8 mouse cellular contexts compared by ENCODE assay signal in the genomic region with DNA sequence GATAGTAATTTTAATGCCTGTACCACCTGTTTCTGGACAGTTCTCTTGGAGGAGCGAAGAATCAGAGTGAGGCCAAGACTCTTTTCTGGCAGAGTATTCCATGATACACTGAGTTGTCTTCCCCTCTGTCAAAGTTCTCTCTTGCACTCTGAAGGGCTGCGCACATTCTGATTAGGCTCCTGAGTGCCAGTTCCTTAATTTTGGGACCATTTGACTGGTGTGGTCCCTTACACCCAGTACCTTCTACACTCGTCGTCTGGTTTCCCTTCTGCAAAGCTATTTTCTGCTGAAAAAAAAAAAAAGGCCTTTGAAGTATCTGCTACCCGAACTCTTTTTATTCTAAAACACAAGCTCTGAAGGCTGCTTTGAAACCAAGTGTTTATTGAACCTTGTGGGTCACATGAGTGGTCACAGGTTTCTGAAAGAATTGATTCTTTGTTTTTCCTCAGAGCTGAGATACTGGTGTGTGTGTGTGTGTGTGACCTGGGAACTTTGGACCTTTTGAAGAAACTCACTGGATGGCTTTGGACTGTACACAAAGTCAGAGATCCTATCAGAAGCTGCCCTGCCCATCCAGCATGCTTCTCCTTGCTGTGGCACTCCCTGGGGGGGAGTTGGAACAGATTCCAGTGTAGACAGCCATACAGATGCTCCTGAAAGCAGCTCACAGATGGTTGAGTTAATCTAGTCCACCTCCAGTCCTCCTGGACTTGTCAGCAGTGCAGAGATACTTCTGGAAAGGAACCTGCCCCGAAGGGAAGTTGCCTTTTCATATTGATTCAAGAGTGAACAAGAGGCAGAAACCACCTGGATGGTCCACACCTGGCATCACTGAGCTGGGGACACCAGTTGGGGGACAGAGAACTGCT. TPM values are rescaled to one million over a fixed set of nuclear protein-coding genes. Genes with fewer than 3 reads are reported as not detected.
DNase-seq lines count a peak whose midpoint lies in the region; ATAC-seq and TF ChIP-seq lines count a peak whose summit lies in the region.

No protein-coding gene starts in this region.

- 77% methylated on average over 6 of the region's 6 CpGs for WGBS in heart, embryonic 13.5 days
- WGBS in heart, embryonic 11.5 days (ENCODE audit: insufficient replicate concordance) = 77% methylated on average over 6 of the region's 6 CpGs
- WGBS in liver, postnatal 0 days (ENCODE audit: insufficient replicate concordance) = 62% methylated on average over 6 of the region's 6 CpGs

- no peak overlapping the region for H3K27ac ChIP-seq in heart, embryonic 13.5 days (replicated peaks)
- H3K27ac ChIP-seq in heart, embryonic 11.5 days (ENCODE audit: low read depth, low read length) = no peak overlapping the region
- H3K27ac ChIP-seq in liver, postnatal 0 days (ENCODE audit: low read depth) = peak overlapping the region; percentile 90

- no peaks in the 10 kb centered on the region for H3K27me3 ChIP-seq in heart, embryonic 13.5 days (replicated peaks)
- no peaks in the 10 kb centered on the region for H3K27me3 ChIP-seq in heart, embryonic 11.5 days (ENCODE audit: control insufficient read depth, insufficient read depth, low read length)
- no peaks in the 10 kb centered on the region for H3K27me3 ChIP-seq in liver, postnatal 0 days (ENCODE audit: insufficient read depth, low read length)

- no peak overlapping the region for H3K4me2 ChIP-seq in heart, embryonic 13.5 days
- H3K4me2 ChIP-seq in heart, embryonic 11.5 days = no peak overlapping the region
- H3K4me2 ChIP-seq in liver, postnatal 0 days (ENCODE audit: low read depth, low read length) = peak overlapping the region; percentile 85

- peak; percentile 87 for DNase-seq in brain, adult 2 months (ENCODE audit: low read depth, low spot score)
- DNase-seq in kidney, postnatal 25 days = peak; percentile 34 to 69
- peak; percentile 49 for DNase-seq in liver, postnatal 0 days
- DNase-seq in cerebellum, adult 8-10 months = no peak
- DNase-seq in thymus, postnatal 4 days = no peak
- no peak for DNase-seq in spleen, adult 12 weeks (ENCODE audit: low spot score)

- peak overlapping the region; percentile 93; the same call in 1 of the 2 replicates for H3K9ac ChIP-seq in heart, embryonic 13.5 days
- H3K9ac ChIP-seq in heart, embryonic 11.5 days (ENCODE audit: low read depth, low read length) = no peak overlapping the region
- H3K9ac ChIP-seq in liver, postnatal 0 days (replicated peaks) = peak overlapping the region; percentile 44; the same call in 1 of the 2 replicates

- H3K4me1 ChIP-seq in heart, embryonic 13.5 days = peaks cover 20% of the 10 kb centered on the region
- H3K4me1 ChIP-seq in heart, embryonic 11.5 days (ENCODE audit: control insufficient read depth, insufficient read depth, low read length) = peaks cover 5% of the 10 kb centered on the region
- H3K4me1 ChIP-seq in liver, postnatal 0 days (ENCODE audit: insufficient read depth) = peaks cover 20% of the 10 kb centered on the region

- no peak for TF ChIP-seq CTCF in liver, postnatal 0 days (IDR thresholded peaks at IDR 0.05; ENCODE audit: low read depth)

- H3K4me3 ChIP-seq in heart, embryonic 13.5 days = peak overlapping the region; percentile 75; the same call in 1 of the 2 replicates
- no peak overlapping the region for H3K4me3 ChIP-seq in heart, embryonic 11.5 days (ENCODE audit: low read depth, low read length)
- H3K4me3 ChIP-seq in liver, postnatal 0 days (ENCODE audit: low read depth, low read length) = no peak overlapping the region; the same call in 1 of the 2 replicates

- H3K36me3 ChIP-seq in heart, embryonic 13.5 days = peaks cover 51% of the 10 kb centered on the region
- peaks cover under 1% of the 10 kb centered on the region; the same call in 1 of the 2 replicates for H3K36me3 ChIP-seq in heart, embryonic 11.5 days (ENCODE audit: control insufficient read depth, insufficient read depth, low read length)
- peaks cover 15% of the 10 kb centered on the region for H3K36me3 ChIP-seq in liver, postnatal 0 days (replicated peaks; ENCODE audit: insufficient read depth, low read length)

- no peak for ATAC-seq in heart, embryonic 13.5 days (ENCODE audit: extremely low read depth, insufficient number of reproducible peaks, low FRiP score, low TSS enrichment)
- no peak for ATAC-seq in heart, embryonic 11.5 days (replicated peaks; ENCODE audit: insufficient number of reproducible peaks, low FRiP score, low TSS enrichment)
- ATAC-seq in liver, postnatal 0 days = peak; percentile 83

- peak; percentile 63; the same call in 1 of the 2 replicates for TF ChIP-seq EP300 in liver, postnatal 0 days (IDR thresholded peaks at IDR 0.05; ENCODE audit: low read depth)

- no peaks in the 10 kb centered on the region for H3K9me3 ChIP-seq in heart, embryonic 13.5 days
- no peaks in the 10 kb centered on the region for H3K9me3 ChIP-seq in heart, embryonic 11.5 days (replicated peaks; ENCODE audit: control insufficient read depth, low read length)
- H3K9me3 ChIP-seq in liver, postnatal 0 days (ENCODE audit: low read length) = no peaks in the 10 kb centered on the region

RNA-seq across cellular contexts. Expression of gene Hps4, which starts 1.4 kb away (rescaled TPM):
- polyA plus RNA-seq in heart, embryonic 13.5 days (2015; fragmentation: Nextera tagmentation; extraction: Ambion mirVana) = 18.5 and 19.2 TPM in 2 replicates
- polyA plus RNA-seq in heart, embryonic 11.5 days (2014; fragmentation: Nextera tagmentation; extraction: Ambion mirVana) = 19.3 and 21.4 TPM in 2 replicates
- polyA plus RNA-seq in liver, postnatal 0 days (2015; fragmentation: Nextera tagmentation; extraction: Ambion mirVana) = 11.5 and 12.5 TPM in 2 replicates

RNA-seq across cellular contexts. Expression of gene Srrd, which starts 1.5 kb away (rescaled TPM):
- polyA plus RNA-seq in heart, embryonic 13.5 days (2015; fragmentation: Nextera tagmentation; extraction: Ambion mirVana) = 24.0 and 25.8 TPM in 2 replicates
- 24.5 and 27.3 TPM in 2 replicates for polyA plus RNA-seq in heart, embryonic 11.5 days (2014; fragmentation: Nextera tagmentation; extraction: Ambion mirVana)
- 9.4 and 10.6 TPM in 2 replicates for polyA plus RNA-seq in liver, postnatal 0 days (2015; fragmentation: Nextera tagmentation; extraction: Ambion mirVana)

RNA-seq across cellular contexts. Expression of gene Gm6583, which starts 11.5 kb away (rescaled TPM):
- polyA plus RNA-seq in heart, embryonic 13.5 days (2015; fragmentation: Nextera tagmentation; extraction: Ambion mirVana) = 0.06 and 0.07 TPM in 2 replicates
- 0.25 and 0.40 TPM in 2 replicates for polyA plus RNA-seq in heart, embryonic 11.5 days (2014; fragmentation: Nextera tagmentation; extraction: Ambion mirVana)
- polyA plus RNA-seq in liver, postnatal 0 days (2015; fragmentation: Nextera tagmentation; extraction: Ambion mirVana) = 0.16 and 0.17 TPM in 2 replicates

RNA-seq across cellular contexts. Expression of gene Tfip11, which starts 18.2 kb away (rescaled TPM):
- polyA plus RNA-seq in heart, embryonic 13.5 days (2015; fragmentation: Nextera tagmentation; extraction: Ambion mirVana) = 17.8 and 19.4 TPM in 2 replicates
- polyA plus RNA-seq in heart, embryonic 11.5 days (2014; fragmentation: Nextera tagmentation; extraction: Ambion mirVana) = 13.7 and 15.9 TPM in 2 replicates
- polyA plus RNA-seq in liver, postnatal 0 days (2015; fragmentation: Nextera tagmentation; extraction: Ambion mirVana) = 6.7 and 8.0 TPM in 2 replicates

RNA-seq across cellular contexts. Expression of gene Asphd2, which starts 50.3 kb away (rescaled TPM):
- polyA plus RNA-seq in heart, embryonic 13.5 days (2015; fragmentation: Nextera tagmentation; extraction: Ambion mirVana) = 1.1 and 1.2 TPM in 2 replicates
- polyA plus RNA-seq in heart, embryonic 11.5 days (2014; fragmentation: Nextera tagmentation; extraction: Ambion mirVana) = 4.8 and 5.4 TPM in 2 replicates
- polyA plus RNA-seq in liver, postnatal 0 days (2015; fragmentation: Nextera tagmentation; extraction: Ambion mirVana) = 0.21 TPM in 1 of 2 replicates, not detected in the other

Comparison
In these comparisons a context has a peak if more than half of its experiments do, and no peak if none do; other contexts are left out.
1. DNase-seq: peak in brain, adult 2 months (single experiment), kidney, postnatal 25 days (2 of 2) and liver, postnatal 0 days (single experiment); none in cerebellum, adult 8-10 months (single experiment), thymus, postnatal 4 days (single experiment) and spleen, adult 12 weeks (single experiment).